Mouse (Mus musculus): ENCODE results near the gene Cenpj. TPM values are rescaled to one million over a fixed set of nuclear protein-coding genes. Genes with fewer than 3 reads are reported as not detected.
A peak's percentile ranks its signal among the peaks of the same experiment; 100 is the strongest.

Cenpj gene
- total RNA-seq, 1 experiment from 2014 or later = 27.1 TPM

DNA sequence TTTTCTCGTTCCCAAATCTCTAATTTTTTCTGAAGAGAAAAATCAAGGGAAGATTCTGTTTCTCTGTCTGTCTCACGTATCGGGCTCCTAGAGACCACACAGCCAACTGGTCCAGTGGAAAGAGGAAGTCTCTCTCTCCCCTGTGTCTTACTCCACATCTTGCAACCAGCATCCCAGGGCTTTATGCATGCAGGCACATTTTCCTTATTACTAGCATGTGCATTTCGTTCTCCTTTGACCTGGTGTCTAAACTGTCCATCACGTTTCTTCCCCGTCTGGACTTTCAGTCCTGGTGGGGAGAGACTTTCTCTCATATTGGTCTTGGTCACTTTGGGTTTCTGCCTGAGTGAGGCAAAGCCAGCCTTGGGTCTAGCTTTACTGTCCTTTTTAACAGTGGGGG, 22.3 kb downstream of the Cenpj start:
- ATAC-seq (replicated peaks; ENCODE audit: low read depth, poor library complexity, severe bottlenecking) = no peak

DNA sequence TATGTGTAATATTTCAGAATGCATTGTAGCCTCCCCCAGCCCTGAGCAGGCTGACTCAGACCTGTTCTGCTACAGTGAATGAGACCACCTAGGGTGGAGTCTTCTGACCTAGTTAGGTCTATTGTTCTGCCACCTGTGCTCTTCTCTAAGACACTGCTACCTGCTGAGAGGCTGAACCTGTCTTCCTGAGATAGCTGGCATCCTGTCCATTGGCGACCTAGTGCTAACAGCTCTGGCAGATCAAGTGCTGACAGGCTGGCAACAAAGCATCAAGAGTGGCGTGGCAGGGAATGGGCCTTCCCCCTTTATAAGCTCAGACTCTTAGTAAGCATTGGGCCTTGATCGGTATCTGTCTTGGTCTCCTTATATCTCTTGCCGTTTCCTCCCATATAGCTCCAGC, 24.3 kb downstream of the Cenpj start:
- no peak for ATAC-seq (replicated peaks; ENCODE audit: low read depth, poor library complexity, severe bottlenecking)

DNA sequence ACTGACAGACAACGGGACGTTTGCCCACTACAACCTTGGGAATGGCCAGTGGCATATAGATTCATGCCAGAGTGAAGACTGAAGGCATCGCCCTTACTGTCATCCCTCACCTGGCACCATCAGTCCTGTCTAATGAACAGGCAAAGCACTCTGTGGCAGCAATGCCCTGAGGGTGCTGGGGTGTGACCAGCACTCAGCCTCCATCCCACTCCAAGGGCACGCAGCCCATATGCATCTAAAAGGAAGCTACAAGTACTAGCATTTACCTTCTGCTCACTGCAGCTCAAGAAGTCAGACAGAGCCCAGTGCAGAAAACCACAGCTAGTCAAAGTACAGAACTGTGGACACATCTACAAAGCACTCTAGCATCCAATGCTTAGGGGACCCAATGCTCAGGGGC, 29.7 kb downstream of the Cenpj start:
- no peak for ATAC-seq (replicated peaks; ENCODE audit: low read depth, poor library complexity, severe bottlenecking)

DNA sequence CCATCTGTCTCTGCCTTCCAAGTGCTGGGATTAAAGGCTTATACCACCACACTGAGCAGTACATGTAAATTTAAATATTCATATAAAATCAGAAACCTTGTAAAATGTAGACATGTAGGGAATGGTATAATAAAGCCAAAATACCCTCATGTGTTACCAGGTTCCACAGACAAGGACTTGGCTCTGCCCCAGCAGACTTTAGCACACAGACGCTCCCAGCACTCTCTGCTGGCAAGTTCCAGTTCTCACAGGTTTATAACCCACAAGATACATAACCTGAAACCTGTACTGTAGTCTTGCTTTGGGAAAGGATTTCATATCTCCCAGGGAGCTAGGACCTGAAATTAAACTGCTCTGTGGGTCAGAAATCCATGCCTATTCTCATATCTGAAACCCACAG, 30.3 kb downstream of the Cenpj start:
- no peak for ATAC-seq (replicated peaks; ENCODE audit: low read depth, poor library complexity, severe bottlenecking)

DNA sequence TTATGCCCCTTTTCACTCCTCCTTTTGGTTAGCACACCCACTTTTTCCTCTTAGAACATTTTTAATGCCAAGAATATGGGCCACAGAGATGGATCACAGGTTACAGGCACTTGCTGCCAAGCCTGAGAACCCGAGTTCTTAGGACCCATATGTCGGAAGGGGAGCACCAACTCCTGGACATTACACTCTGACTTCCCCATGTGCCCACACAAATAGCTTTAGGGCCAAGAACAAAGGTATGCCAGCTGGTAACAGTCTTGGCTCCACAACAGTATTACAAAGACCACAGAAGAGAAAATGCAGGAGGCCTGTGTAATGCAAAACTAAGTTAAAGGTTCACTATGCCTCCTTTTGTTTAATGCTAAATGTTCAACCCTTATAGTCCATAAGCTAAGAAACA, 44.4 kb downstream of the Cenpj start:
- no peak for ATAC-seq (replicated peaks; ENCODE audit: low read depth, poor library complexity, severe bottlenecking)

DNA sequence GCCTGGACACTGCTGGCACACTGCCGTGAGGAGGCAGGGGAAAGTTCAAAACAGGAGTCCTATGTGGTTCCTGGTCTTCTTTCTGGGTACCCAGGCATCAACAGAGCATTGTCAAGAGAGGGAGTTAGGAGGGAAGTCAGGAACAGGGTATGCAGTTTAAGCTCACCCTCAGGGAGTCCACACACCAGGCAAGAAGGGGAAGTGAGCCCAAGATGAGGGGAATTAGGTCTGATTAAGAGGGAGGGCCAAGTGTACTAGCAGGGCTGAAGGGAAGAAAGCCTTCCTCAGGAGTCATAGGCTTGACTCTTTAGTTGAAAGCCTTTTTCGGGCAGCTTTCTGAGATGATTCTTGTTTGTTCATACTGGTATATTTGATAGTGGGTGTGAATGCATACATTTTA, 60.5 kb downstream of the Cenpj start:
- ATAC-seq (replicated peaks; ENCODE audit: low read depth, poor library complexity, severe bottlenecking) = peak; percentile 73

DNA sequence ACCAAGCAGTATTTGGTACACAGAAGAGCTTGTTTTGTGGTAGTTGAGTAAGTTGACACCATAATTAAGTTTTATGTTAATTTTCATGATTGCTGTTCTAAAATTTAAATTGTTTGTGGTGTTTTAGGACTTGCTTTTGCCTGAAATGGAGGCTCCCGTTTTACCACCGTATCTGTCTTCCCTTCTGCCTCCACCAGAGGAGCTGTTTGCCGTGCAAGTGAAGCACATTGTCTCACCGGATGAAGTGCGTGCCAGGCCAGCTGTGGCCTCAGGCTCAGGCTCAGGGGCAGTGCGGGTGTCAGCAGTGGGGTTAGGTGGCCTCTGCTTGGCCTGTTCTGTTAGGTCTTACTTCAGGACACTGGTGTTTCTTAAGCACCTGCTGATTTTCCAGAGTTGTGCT, 63.1 kb downstream of the Cenpj start:
- ATAC-seq (replicated peaks; ENCODE audit: low read depth, poor library complexity, severe bottlenecking) = peak; percentile 60; the same call in 1 of the 2 replicates

DNA sequence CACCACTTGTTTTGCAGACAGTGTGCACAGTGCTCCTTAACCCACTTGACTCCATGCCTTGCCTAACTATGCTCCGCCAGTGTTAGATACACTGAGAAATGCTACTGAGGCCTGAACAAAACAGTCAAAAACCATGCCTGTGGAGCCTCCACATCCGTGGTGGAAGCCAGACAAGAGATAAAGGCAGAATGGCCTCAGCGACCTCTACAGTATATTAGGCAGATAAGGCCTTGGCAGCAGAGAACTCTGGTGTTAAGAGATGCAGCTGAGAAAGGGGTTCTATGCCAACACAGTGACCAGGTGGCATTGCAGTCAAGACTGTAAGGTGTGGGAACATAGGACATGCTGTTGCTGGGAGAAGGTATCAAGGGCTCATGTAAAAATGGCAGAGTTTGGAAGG, 68.5 kb downstream of the Cenpj start:
- ATAC-seq (replicated peaks; ENCODE audit: low read depth, poor library complexity, severe bottlenecking) = no peak

DNA sequence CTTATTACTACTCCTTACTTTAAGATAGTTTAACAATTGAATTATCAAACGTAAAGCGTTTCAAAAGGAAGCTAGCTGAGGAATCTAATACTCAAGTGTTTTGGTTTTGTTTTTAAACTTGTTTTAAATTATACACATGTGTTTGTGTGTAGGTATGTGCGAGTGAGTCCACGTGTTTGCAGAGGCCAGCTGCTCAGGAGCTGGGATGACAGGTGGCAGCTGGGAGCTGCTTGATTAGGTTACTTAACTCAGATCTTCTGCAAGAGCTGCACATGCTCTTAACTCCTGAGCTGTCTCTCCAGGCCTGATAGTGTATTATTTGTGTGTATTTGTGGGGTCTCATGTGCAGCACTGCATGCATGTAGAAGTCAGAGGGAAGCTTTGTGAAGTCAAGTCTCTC, 72.8 kb downstream of the Cenpj start:
- no peak for ATAC-seq (replicated peaks; ENCODE audit: low read depth, poor library complexity, severe bottlenecking)

DNA sequence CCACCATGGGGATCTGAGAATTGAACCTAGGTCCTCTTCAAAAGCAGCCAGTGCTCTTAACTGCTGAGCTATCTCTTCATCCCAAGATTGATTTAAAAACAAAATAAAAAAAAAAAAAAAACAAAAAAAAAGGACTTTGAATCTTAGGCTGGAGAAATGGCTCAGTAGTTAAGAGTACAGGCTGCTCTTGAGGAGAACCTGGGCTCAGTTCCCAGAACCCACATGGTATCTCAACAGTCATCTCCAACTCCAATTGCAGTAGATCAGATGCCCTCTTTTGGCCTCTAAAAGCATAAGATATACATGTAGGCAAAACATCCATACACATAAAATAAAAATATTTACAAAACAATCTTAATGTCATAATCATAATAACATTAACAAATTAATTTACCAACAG, 85.4 kb downstream of the Cenpj start:
- no peak for ATAC-seq (replicated peaks; ENCODE audit: low read depth, poor library complexity, severe bottlenecking)

Other genes starting within 250 kb of the Cenpj start
- gene Atp12a, start 210.4 kb downstream of the Cenpj start, total RNA-seq (2017) = not detected in 2 replicates
- 10.6 and 13.0 TPM in 2 replicates for gene Rnf17, start 172.8 kb downstream of the Cenpj start, total RNA-seq (2017)
- gene Parp4, start 194 bp upstream of the Cenpj start, total RNA-seq (2017) = 12.3 and 21.0 TPM in 2 replicates
- 42.8 and 47.9 TPM in 2 replicates for gene Mphosph8, start 92.8 kb upstream of the Cenpj start, total RNA-seq (2017)
- 101 and 166 TPM in 2 replicates for gene Pspc1, start 202.9 kb upstream of the Cenpj start, total RNA-seq (2017)
- 21.6 and 23.7 TPM in 2 replicates for gene Zmym5, start 236.3 kb upstream of the Cenpj start, total RNA-seq (2017)